Mouse (Mus musculus): ENCODE data around the gene Cib2. TPM values are rescaled to one million over a fixed set of nuclear protein-coding genes. Genes with fewer than 3 reads are reported as not detected.

The Cib2 gene
- polyA plus RNA-seq, 1 experiment from 2014 or later, result 19.2 TPM

GRCm38 (mm10) chr9:54537480-54537879 is 22.5 kb downstream of the Cib2 start:
- 77% methylated on average over 3 of the region's 3 CpGs for WGBS
- TF ChIP-seq CTCF (IDR thresholded peaks at IDR 0.05; ENCODE audit: low read depth), result no peak

DNA sequence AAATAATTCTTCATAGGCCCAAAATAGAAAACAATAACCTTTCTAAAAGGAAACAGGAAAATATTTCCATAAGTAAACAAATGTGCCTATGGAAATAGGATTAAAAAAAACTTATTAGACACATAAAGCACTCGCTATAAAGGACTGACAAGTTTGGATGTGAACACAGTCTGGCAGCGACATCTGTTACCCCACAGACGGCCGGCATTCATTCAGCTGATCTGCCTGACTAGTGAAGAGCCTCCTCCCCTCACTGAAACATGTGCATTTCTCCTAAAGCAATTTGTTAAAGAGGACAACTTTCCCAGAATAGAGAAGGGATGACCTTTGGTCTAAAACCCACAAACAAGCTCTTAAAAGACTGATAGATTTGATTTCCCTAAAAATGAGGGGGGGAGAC is 23.0 kb downstream of the Cib2 start:
- no peaks in the 10 kb centered on the region for H3K9me3 ChIP-seq (replicated peaks; ENCODE audit: low read length)
- H3K9ac ChIP-seq (ENCODE audit: low read depth, low read length), result no peak overlapping the region
- H3K27me3 ChIP-seq (ENCODE audit: insufficient read depth, low read length), result no peaks in the 10 kb centered on the region
- H3K4me3 ChIP-seq (replicated peaks; ENCODE audit: low read depth, low read length), result no peak overlapping the region
- 44% methylated on average over 4 of the region's 4 CpGs for WGBS
- TF ChIP-seq CTCF (IDR thresholded peaks at IDR 0.05; ENCODE audit: low read depth), result no peak
- H3K36me3 ChIP-seq (ENCODE audit: insufficient read depth, low read length), result no peaks in the 10 kb centered on the region
- ATAC-seq (replicated peaks; ENCODE audit: low FRiP score, low read depth) (no peak), DNase-seq (ENCODE audit: low spot score) (no peak)
- no peak overlapping the region for H3K4me2 ChIP-seq (ENCODE audit: low read length)
- no peaks in the 10 kb centered on the region for H3K4me1 ChIP-seq (replicated peaks; ENCODE audit: insufficient read depth, low read length)
- H3K27ac ChIP-seq, result no peak overlapping the region

More at GRCm38 (mm10) chr9:54537480-54537879, 22.5 kb downstream of the Cib2 start:
- Histone ChIP-seq H3K27me3 (ENCODE audit: insufficient read depth, low read length) (no peaks in the 10 kb centered on the region), H3K4me3 (replicated peaks; ENCODE audit: low read depth, low read length) (no peak overlapping the region), H3K4me1 (replicated peaks; ENCODE audit: insufficient read depth, low read length) (no peaks in the 10 kb centered on the region), H3K36me3 (ENCODE audit: insufficient read depth, low read length) (no peaks in the 10 kb centered on the region), H3K9ac (ENCODE audit: low read depth, low read length) (no peak overlapping the region), H3K9me3 (replicated peaks; ENCODE audit: low read length) (no peaks in the 10 kb centered on the region), H3K4me2 (ENCODE audit: low read length) (no peak overlapping the region), H3K27ac (no peak overlapping the region)
- no peak for ATAC-seq (replicated peaks; ENCODE audit: low FRiP score, low read depth)
- DNase-seq (ENCODE audit: low spot score), result no peak

- ATAC-seq (replicated peaks; ENCODE audit: low FRiP score, low read depth) (no peak), DNase-seq (ENCODE audit: low spot score) (no peak)
- no peak overlapping the region for H3K9ac ChIP-seq (ENCODE audit: low read depth, low read length)
- H3K27ac ChIP-seq, result no peak overlapping the region
- H3K27me3 ChIP-seq (ENCODE audit: insufficient read depth, low read length), result no peaks in the 10 kb centered on the region
- no peak overlapping the region for H3K4me3 ChIP-seq (replicated peaks; ENCODE audit: low read depth, low read length)
- no peak for TF ChIP-seq CTCF (IDR thresholded peaks at IDR 0.05; ENCODE audit: low read depth)
- WGBS, result 74% methylated on average over 7 of the region's 7 CpGs
- no peaks in the 10 kb centered on the region for H3K36me3 ChIP-seq (ENCODE audit: insufficient read depth, low read length)
- H3K4me2 ChIP-seq (ENCODE audit: low read length), result no peak overlapping the region
- H3K4me1 ChIP-seq (replicated peaks; ENCODE audit: insufficient read depth, low read length), result no peaks in the 10 kb centered on the region
- H3K9me3 ChIP-seq (replicated peaks; ENCODE audit: low read length), result no peaks in the 10 kb centered on the region
Observed at GRCm38 (mm10) chr9:54536236-54536635, 23.8 kb downstream of the Cib2 start.

DNA sequence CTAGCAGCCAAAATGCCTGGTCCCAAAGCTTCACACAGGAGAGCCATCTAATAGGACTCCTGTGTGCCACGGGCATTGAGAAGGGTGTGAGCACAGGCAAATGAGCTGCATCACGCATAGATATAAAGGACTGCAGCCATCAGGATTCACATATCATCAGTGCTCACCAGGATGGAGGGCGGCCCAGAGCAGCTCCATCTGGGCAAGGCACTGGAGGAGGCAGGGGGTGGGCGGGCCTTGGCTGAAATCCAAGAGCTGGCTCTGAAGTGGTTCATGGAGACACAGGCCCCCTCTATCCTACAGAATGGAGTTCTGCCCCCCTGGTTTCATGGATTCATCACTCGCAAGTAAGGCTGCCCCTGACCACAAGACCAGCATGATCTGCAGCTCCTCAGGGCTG is 26.0 kb downstream of the Cib2 start:
- no peak for TF ChIP-seq CTCF (IDR thresholded peaks at IDR 0.05; ENCODE audit: low read depth)
- no peaks in the 10 kb centered on the region for H3K27me3 ChIP-seq (ENCODE audit: insufficient read depth, low read length)
- ATAC-seq (replicated peaks; ENCODE audit: low FRiP score, low read depth), result no peak
- no peak overlapping the region for H3K4me2 ChIP-seq (ENCODE audit: low read length)
- H3K27ac ChIP-seq, result no peak overlapping the region
- no peaks in the 10 kb centered on the region for H3K4me1 ChIP-seq (replicated peaks; ENCODE audit: insufficient read depth, low read length)
- H3K36me3 ChIP-seq (ENCODE audit: insufficient read depth, low read length), result no peaks in the 10 kb centered on the region
- no peak overlapping the region for H3K4me3 ChIP-seq (replicated peaks; ENCODE audit: low read depth, low read length)
- no peaks in the 10 kb centered on the region for H3K9me3 ChIP-seq (replicated peaks; ENCODE audit: low read length)
- WGBS, result 66% methylated on average over 5 of the region's 5 CpGs
- DNase-seq (ENCODE audit: low spot score), result no peak
- H3K9ac ChIP-seq (ENCODE audit: low read depth, low read length), result no peak overlapping the region

GRCm38 (mm10) chr9:54532926-54533325 is 27.1 kb downstream of the Cib2 start:
- Histone ChIP-seq H3K4me2 (ENCODE audit: low read length) (no peak overlapping the region), H3K27me3 (ENCODE audit: insufficient read depth, low read length) (no peaks in the 10 kb centered on the region), H3K36me3 (ENCODE audit: insufficient read depth, low read length) (no peaks in the 10 kb centered on the region), H3K4me3 (replicated peaks; ENCODE audit: low read depth, low read length) (no peak overlapping the region), H3K9ac (ENCODE audit: low read depth, low read length) (no peak overlapping the region), H3K4me1 (replicated peaks; ENCODE audit: insufficient read depth, low read length) (no peaks in the 10 kb centered on the region), H3K9me3 (replicated peaks; ENCODE audit: low read length) (no peaks in the 10 kb centered on the region), H3K27ac (no peak overlapping the region)
- no peak for ATAC-seq (replicated peaks; ENCODE audit: low FRiP score, low read depth)
- WGBS, result 89% methylated on average over 2 of the region's 2 CpGs
- TF ChIP-seq CTCF (IDR thresholded peaks at IDR 0.05; ENCODE audit: low read depth), result no peak
- no peak for DNase-seq (ENCODE audit: low spot score)

DNA sequence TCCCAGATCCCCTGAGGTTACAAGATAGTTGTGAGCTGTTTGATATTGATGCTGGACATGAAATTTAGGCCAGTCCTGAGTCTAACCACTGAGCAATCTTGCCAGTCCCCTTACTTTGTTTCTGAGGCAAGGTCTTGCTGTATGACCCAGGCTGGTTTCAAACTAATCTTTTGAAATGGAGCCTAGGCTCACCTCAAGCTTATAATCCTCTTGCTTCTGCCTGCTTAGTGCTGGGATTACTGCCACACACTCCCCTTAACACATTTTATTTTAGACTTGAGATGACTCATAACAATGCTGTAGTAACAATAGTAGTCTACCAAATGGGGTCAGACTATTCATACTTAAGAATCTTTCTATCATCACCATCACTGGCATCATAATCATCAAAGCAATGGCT is 28.6 kb downstream of the Cib2 start:
- no peak for TF ChIP-seq CTCF (IDR thresholded peaks at IDR 0.05; ENCODE audit: low read depth)
- Histone ChIP-seq H3K4me2 (ENCODE audit: low read length) (no peak overlapping the region), H3K27ac (no peak overlapping the region), H3K36me3 (ENCODE audit: insufficient read depth, low read length) (no peaks in the 10 kb centered on the region), H3K4me3 (replicated peaks; ENCODE audit: low read depth, low read length) (no peak overlapping the region), H3K9me3 (replicated peaks; ENCODE audit: low read length) (no peaks in the 10 kb centered on the region), H3K9ac (ENCODE audit: low read depth, low read length) (no peak overlapping the region), H3K27me3 (ENCODE audit: insufficient read depth, low read length) (no peaks in the 10 kb centered on the region), H3K4me1 (replicated peaks; ENCODE audit: insufficient read depth, low read length) (no peaks in the 10 kb centered on the region)
- DNase-seq (ENCODE audit: low spot score) (no peak), ATAC-seq (replicated peaks; ENCODE audit: low FRiP score, low read depth) (no peak)

DNA sequence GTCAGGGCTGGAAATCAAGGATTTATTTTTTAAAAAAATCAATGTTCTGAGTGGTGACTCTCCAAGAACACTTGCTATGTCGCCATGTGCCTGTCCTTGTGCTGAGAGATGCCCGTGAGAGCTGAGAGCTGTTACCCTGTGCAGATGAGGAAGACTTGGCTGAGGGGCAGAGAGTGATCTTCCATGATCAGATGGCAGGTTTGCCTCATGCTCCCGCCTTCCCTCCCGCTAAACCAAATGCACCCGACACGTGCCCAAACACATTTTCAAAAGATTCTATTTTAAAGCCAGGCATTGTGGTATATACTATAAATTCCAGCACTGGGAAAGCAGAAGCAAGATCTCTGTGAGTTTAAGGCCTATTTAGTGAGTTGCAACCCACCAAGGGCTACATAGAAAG is 29.2 kb downstream of the Cib2 start:
- ATAC-seq (replicated peaks; ENCODE audit: low FRiP score, low read depth) (no peak), DNase-seq (ENCODE audit: low spot score) (no peak)
- Histone ChIP-seq H3K4me2 (ENCODE audit: low read length) (no peak overlapping the region), H3K9me3 (replicated peaks; ENCODE audit: low read length) (no peaks in the 10 kb centered on the region), H3K4me1 (replicated peaks; ENCODE audit: insufficient read depth, low read length) (no peaks in the 10 kb centered on the region), H3K9ac (ENCODE audit: low read depth, low read length) (no peak overlapping the region), H3K36me3 (ENCODE audit: insufficient read depth, low read length) (no peaks in the 10 kb centered on the region), H3K27ac (no peak overlapping the region), H3K4me3 (replicated peaks; ENCODE audit: low read depth, low read length) (no peak overlapping the region), H3K27me3 (ENCODE audit: insufficient read depth, low read length) (no peaks in the 10 kb centered on the region)
- no peak for TF ChIP-seq CTCF (IDR thresholded peaks at IDR 0.05; ENCODE audit: low read depth)
- 90% methylated on average over 6 of the region's 6 CpGs for WGBS

Data from kidney, postnatal 0 days (tissue).